Mouse (Mus musculus) intestine, postnatal 0 days (tissue): ENCODE data around the gene Ephb1. TPM values are rescaled to one million over a fixed set of nuclear protein-coding genes. Genes with fewer than 3 reads are reported as not detected.

Source experiments
- ATAC-seq: fragments of 200-750 bp; cut with Nextera tagmentation; 2 replicates; pipeline ENCODE4 v1.8.0; 2017; ENCODE audit warnings: mild to moderate bottlenecking, moderate TSS enrichment, moderate library complexity
- H3K27ac ChIP-seq: fragments of 300-500 bp; sonication (generic); 2 replicates; pipeline ENCODE4 v1.5.1; 2014; ENCODE audit warnings: mild to moderate bottlenecking, low read depth, low read length, moderate library complexity
- H3K27me3 ChIP-seq: fragments of 300-500 bp; sonication (generic); replicated peaks from 2 replicates; pipeline ENCODE4 v1.6.1; 2014; ENCODE audit warnings: low read length, mixed read lengths; ENCODE audit not compliant: control insufficient read depth, insufficient read depth
- H3K36me3 ChIP-seq: fragments of 300-500 bp; sonication (generic); 2 replicates; pipeline ENCODE4 v1.6.1; 2014; ENCODE audit warnings: mild to moderate bottlenecking, moderate library complexity; ENCODE audit not compliant: control insufficient read depth, insufficient read depth
- H3K4me1 ChIP-seq: fragments of 300-500 bp; sonication (generic); replicated peaks from 2 replicates; pipeline ENCODE4 v1.6.1; 2014; ENCODE audit warnings: antibody characterized with exemption, low read length, mixed read lengths; ENCODE audit not compliant: control insufficient read depth, insufficient read depth
- H3K4me2 ChIP-seq: fragments of 300-500 bp; sonication (generic); replicated peaks from 2 replicates; pipeline ENCODE4 v1.6.1; 2014; ENCODE audit warnings: low read depth, mild to moderate bottlenecking, moderate library complexity
- H3K4me3 ChIP-seq: fragments of 300-500 bp; sonication (generic); 2 replicates; pipeline ENCODE4 v1.5.1; 2014; ENCODE audit warnings: low read depth, low read length
- H3K9ac ChIP-seq: fragments of 300-500 bp; sonication (generic); 2 replicates; pipeline ENCODE4 v1.6.1; 2014; ENCODE audit warnings: mild to moderate bottlenecking, low read depth, low read length
- H3K9me3 ChIP-seq: fragments of 300-500 bp; sonication (generic); 2 replicates; pipeline ENCODE4 v1.6.1; 2016; ENCODE audit warnings: mixed run types; ENCODE audit not compliant: control insufficient read depth
- CTCF ChIP-seq: sonication (generic); IDR thresholded peaks from 2 replicates; pipeline ENCODE4 v1.5.1; 2016; ENCODE audit warnings: low read depth, mild to moderate bottlenecking, control low read depth, antibody characterized with exemption, moderate library complexity
- WGBS: fragments of 180-500 bp; shearing (Covaris S2); extraction: QIAGEN DNeasy Blood & Tissue Kit; methylation state at CpG from one replicate; pipeline ENCODE4 v1.1.7; 2014; 5-methylcytosine and 5-hydroxymethylcytosine counted together
- polyA plus RNA-seq: library from polyadenylated mRNA; unstranded; fragments of >200 nt; fragmentation: Nextera tagmentation; extraction: Ambion mirVana; gene quantifications from 2 replicates; pipeline ENCODE4 v1.2.1, GENCODE M21; 2015

Gene Ephb1
- polyA plus RNA-seq, 1 experiment from 2014 or later = 1.3 TPM

DNA sequence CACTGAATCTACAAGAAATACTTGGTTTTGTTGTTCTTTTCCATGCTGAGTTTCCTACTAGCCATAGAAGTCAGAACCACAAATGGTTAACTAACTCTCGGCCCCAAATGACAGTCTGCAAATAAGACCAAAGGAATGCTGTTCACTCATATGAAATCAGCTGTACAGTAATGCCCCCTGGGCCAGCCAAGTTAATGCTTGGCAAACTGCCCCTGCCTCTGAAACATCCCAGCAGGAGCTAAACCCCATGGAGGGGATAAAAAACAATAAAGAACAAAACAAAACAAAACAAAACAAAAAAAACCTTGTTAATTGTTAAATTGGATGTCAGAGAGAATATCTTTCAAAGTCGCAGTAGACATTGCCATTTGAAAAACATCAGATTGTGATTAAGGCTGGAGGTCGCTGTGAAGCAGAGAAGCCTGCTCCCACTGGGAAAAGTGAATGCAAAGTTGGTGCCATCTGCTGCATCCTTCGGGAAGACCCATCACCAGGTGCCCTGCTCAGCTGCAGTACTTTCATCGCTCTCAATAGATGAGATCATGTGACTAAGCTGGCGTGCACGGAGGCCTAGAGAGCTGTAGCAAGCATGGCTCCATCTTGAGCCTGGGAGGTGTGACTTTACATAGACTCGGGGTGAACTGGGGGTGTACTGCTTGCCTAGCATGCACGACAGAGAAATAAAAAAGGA, 443.2 kb downstream of the Ephb1 start:
- Histone ChIP-seq H3K27me3 (no peaks in the 10 kb centered on the region), H3K4me2 (no peak overlapping the region), H3K4me3 (no peak overlapping the region), H3K9me3 (no peaks in the 10 kb centered on the region), H3K4me1 (no peaks in the 10 kb centered on the region), H3K9ac (no peak overlapping the region), H3K36me3 (no peaks in the 10 kb centered on the region), H3K27ac (no peak overlapping the region)
- no peak for TF ChIP-seq CTCF
- WGBS = 60% methylated on average over 9 of the region's 9 CpGs
- ATAC-seq = no peak

DNA sequence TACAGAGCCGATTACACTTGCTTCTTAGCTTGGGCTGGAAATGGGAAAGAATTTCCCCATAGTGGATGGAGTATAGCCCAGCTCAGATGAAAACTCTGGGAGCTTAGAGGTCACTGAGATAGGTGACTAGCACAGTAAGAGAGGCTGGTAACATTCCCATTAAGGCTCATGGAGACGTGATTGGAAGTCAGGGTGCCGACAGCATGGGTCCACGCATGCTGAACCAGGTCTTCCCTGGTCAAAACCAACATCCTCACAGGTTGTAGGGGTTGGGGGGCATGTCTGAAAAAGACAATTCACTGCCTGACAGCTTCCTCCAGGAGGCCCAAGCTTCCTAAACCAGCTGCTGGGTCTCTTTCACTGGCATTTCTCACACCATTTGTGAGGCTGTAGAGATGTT, 445.0 kb downstream of the Ephb1 start:
- no peaks in the 10 kb centered on the region for H3K36me3 ChIP-seq
- no peak for TF ChIP-seq CTCF
- no peak overlapping the region for H3K4me2 ChIP-seq
- H3K4me1 ChIP-seq = no peaks in the 10 kb centered on the region
- 81% methylated on average over 4 of the region's 4 CpGs for WGBS
- no peaks in the 10 kb centered on the region for H3K9me3 ChIP-seq
- no peak for ATAC-seq
- H3K4me3 ChIP-seq = no peak overlapping the region
- no peaks in the 10 kb centered on the region for H3K27me3 ChIP-seq
- H3K27ac ChIP-seq = no peak overlapping the region
- H3K9ac ChIP-seq = no peak overlapping the region

DNA sequence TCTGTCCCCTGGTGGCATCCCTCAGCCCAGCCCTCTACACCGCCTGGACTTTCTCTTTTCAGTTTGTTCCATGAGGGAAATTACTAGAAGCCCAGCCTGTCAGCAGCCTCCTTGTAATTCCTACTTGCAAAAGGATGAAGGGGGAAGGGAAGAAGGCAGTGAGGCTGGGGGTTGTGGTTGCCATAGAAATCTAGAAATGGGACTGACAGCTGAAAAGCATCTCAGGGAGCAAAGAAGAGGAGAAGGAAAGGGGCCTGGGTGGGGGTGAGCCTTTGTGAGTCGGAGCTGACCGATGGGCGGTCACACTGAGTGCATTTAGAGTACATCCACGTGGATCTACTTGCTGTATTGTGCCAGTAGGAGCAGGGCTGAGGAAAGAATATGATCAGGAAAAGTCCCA, 445.6 kb downstream of the Ephb1 start:
- Histone ChIP-seq H3K36me3 (no peaks in the 10 kb centered on the region), H3K9me3 (no peaks in the 10 kb centered on the region), H3K4me2 (no peak overlapping the region), H3K27me3 (no peaks in the 10 kb centered on the region), H3K4me3 (no peak overlapping the region), H3K4me1 (no peaks in the 10 kb centered on the region), H3K27ac (no peak overlapping the region), H3K9ac (no peak overlapping the region)
- TF ChIP-seq CTCF = no peak
- WGBS = 66% methylated on average over 5 of the region's 5 CpGs
- no peak for ATAC-seq

DNA sequence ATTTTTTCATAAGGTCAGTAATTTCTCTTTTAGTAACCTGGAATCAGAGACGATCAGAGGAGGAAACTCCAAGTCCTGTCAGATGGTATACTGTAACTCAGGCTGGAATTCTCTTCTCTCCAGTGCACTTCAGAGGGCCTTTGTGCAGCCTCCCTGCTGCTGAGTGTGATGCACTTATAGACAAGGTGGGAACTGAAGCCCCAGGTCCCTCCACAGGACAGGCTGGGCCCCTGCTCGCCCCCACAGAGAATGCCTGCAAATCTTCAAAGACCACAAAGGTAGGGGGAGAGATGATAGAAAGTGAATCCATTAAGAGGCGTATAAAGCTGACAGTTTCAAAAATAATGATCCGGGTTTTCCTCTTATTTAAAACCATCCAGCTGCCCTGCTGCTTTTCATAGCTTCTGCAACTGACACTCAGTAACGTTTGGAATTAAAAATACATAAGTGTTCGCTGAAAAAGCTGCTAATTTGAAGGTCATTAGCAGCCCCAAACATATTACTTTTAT, 446.7 kb downstream of the Ephb1 start:
- Histone ChIP-seq H3K9ac (no peak overlapping the region), H3K4me2 (no peak overlapping the region), H3K4me1 (no peaks in the 10 kb centered on the region), H3K9me3 (no peaks in the 10 kb centered on the region), H3K36me3 (no peaks in the 10 kb centered on the region), H3K4me3 (no peak overlapping the region), H3K27ac (no peak overlapping the region), H3K27me3 (no peaks in the 10 kb centered on the region)
- WGBS = 54% methylated on average over 6 of the region's 6 CpGs
- no peak for TF ChIP-seq CTCF
- no peak for ATAC-seq

DNA sequence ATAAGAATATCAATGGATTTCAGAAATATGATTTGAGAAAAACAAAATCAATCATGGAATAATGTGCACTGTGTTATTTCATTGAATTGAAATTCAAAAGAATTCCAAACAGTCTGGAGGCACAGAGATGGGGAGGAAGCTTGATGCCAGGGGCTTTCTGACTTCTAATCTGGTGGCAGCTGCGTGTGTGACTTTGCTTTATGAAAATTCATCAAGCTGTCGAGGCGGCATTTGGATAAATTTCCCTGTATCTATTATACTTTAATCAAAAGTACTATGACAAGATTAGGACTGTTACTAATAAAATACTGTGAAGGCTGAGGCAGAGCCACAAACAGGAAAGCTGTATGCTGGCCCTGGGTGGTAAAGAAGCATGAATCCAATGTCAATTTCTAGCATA, 451.1 kb downstream of the Ephb1 start:
- no peak overlapping the region for H3K4me2 ChIP-seq
- no peaks in the 10 kb centered on the region for H3K9me3 ChIP-seq
- H3K9ac ChIP-seq = no peak overlapping the region
- H3K36me3 ChIP-seq = no peaks in the 10 kb centered on the region
- H3K4me1 ChIP-seq = no peaks in the 10 kb centered on the region
- no peak overlapping the region for H3K4me3 ChIP-seq
- no peak for ATAC-seq
- H3K27ac ChIP-seq = no peak overlapping the region
- H3K27me3 ChIP-seq = no peaks in the 10 kb centered on the region
- TF ChIP-seq CTCF = no peak
- WGBS = 84% methylated on average over 3 of the region's 3 CpGs

DNA sequence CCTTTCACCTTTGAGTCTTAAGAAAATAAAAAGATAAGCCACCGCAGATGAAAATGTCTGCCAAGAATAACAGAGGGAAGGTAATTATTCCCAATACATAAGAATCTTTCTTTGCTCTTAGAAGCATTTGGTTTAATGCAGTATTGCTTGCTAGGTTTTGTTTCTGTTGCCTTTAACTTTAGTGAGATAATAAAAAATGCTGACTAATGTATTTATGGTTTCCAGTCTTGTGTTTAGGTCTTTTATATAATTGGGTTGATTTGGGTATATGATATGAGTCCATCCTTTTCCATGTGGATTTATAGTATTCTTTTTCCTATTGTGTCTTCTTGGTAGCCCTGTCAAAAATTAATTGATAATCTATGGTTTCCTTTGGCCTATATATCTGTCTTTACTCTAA, 456.6 kb downstream of the Ephb1 start:
- Histone ChIP-seq H3K4me2 (no peak overlapping the region), H3K4me1 (no peaks in the 10 kb centered on the region), H3K27ac (no peak overlapping the region), H3K36me3 (no peaks in the 10 kb centered on the region), H3K9me3 (no peaks in the 10 kb centered on the region), H3K27me3 (no peaks in the 10 kb centered on the region), H3K9ac (no peak overlapping the region), H3K4me3 (no peak overlapping the region)
- WGBS = 90% methylated on average over 1 of the region's 1 CpGs
- ATAC-seq = no peak
- TF ChIP-seq CTCF = no peak
